Mouse (Mus musculus): ENCODE results near the gene Zfp599. TPM values are rescaled to one million over a fixed set of nuclear protein-coding genes. Genes with fewer than 3 reads are reported as not detected.
A peak's percentile ranks its signal among the peaks of the same experiment; 100 is the strongest.

Zfp599 gene
- polyA plus RNA-seq, 1 experiment from 2014 or later: 8.8 TPM

DNA sequence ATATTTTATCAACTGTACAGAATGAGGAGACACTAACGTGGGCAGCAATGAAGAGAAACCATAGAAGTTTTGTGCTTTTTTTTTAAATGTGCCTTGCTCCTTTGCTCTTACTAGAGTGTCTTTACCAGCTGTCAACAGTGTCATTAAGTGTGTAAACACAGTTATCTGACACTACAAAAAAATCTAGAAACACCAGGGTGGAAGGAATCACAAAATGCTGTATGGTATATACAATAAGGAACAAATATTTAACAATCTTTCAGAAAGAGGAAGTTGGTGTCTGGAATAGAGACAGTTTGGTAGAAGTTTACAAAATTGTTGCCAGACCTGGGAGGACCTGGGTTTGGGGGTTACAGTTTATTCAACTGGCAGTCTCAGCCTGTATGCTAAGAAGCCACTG is 1.9 kb upstream of the Zfp599 start:
- Histone ChIP-seq H3K4me2 (ENCODE audit: low read depth, low read length, severe bottlenecking) (no peak overlapping the region), H3K36me3 (ENCODE audit: control insufficient read depth, insufficient read depth, low read length) (peaks cover 3% of the 10 kb centered on the region; the same call in 1 of the 2 replicates), H3K4me1 (replicated peaks; ENCODE audit: control insufficient read depth, insufficient read depth, low read length) (no peaks in the 10 kb centered on the region), H3K27me3 (ENCODE audit: control insufficient read depth, insufficient read depth, low read length) (no peaks in the 10 kb centered on the region), H3K4me3 (ENCODE audit: low read depth, low read length) (no peak overlapping the region), H3K27ac (ENCODE audit: low read depth, low read length) (no peak overlapping the region), H3K9ac (ENCODE audit: low read length) (no peak overlapping the region), H3K9me3 (ENCODE audit: control insufficient read depth, low read length) (no peaks in the 10 kb centered on the region; the same call in 1 of the 2 replicates)
- DNase-seq (ENCODE audit: low spot score) (no peak), ATAC-seq (replicated peaks; ENCODE audit: low FRiP score) (no peak)
- 82% methylated on average over 1 of the region's 1 CpGs for WGBS

- Histone ChIP-seq H3K4me3 (ENCODE audit: low read depth, low read length) (peak overlapping the region; percentile 66), H3K9me3 (ENCODE audit: control insufficient read depth, low read length) (peaks cover 6% of the 10 kb centered on the region), H3K27me3 (ENCODE audit: control insufficient read depth, insufficient read depth, low read length) (no peaks in the 10 kb centered on the region), H3K27ac (ENCODE audit: low read depth, low read length) (no peak overlapping the region), H3K9ac (ENCODE audit: low read length) (peak overlapping the region; percentile 91), H3K36me3 (ENCODE audit: control insufficient read depth, insufficient read depth, low read length) (peaks cover 7% of the 10 kb centered on the region), H3K4me1 (replicated peaks; ENCODE audit: control insufficient read depth, insufficient read depth, low read length) (no peaks in the 10 kb centered on the region), H3K4me2 (ENCODE audit: low read depth, low read length, severe bottlenecking) (peak overlapping the region; percentile 75)
- WGBS: 29% methylated on average over 3 of the region's 3 CpGs
- ATAC-seq (replicated peaks; ENCODE audit: low FRiP score) (no peak; the same call in 1 of the 2 replicates), DNase-seq (ENCODE audit: low spot score) (no peak)
Measured at GRCm38 (mm10) chr9:22260092-22260422, 362 bp upstream of the Zfp599 start.

DNA sequence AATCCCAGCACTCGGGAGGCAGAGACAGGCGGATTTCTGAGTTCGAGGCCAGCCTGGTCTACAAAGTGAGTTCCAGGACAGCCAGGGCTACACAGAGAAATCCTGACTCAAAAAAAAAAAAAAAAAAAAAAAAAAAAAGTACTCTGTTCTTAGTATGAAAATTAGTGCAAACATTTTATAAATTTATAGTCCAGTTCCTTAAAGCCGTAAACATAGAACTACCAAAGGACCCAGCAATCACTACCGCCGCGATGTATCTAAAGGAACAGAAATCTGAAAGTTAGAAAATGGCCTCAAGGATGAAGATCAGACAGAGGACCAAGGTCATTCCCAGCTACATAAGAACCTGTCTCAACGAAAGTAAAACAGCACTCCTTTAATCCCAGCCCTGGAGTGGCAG is 911 bp downstream of the Zfp599 start:
- peaks cover 6% of the 10 kb centered on the region for H3K9me3 ChIP-seq (ENCODE audit: control insufficient read depth, low read length)
- no peaks in the 10 kb centered on the region for H3K27me3 ChIP-seq (ENCODE audit: control insufficient read depth, insufficient read depth, low read length)
- ATAC-seq (replicated peaks; ENCODE audit: low FRiP score) (no peak), DNase-seq (ENCODE audit: low spot score) (no peak)
- peaks cover 11% of the 10 kb centered on the region for H3K36me3 ChIP-seq (ENCODE audit: control insufficient read depth, insufficient read depth, low read length)
- peak overlapping the region; percentile 75 for H3K4me2 ChIP-seq (ENCODE audit: low read depth, low read length, severe bottlenecking)
- 85% methylated on average over 8 of the region's 8 CpGs for WGBS
- peak overlapping the region; percentile 66 for H3K4me3 ChIP-seq (ENCODE audit: low read depth, low read length)
- H3K4me1 ChIP-seq (replicated peaks; ENCODE audit: control insufficient read depth, insufficient read depth, low read length): no peaks in the 10 kb centered on the region
- no peak overlapping the region for H3K27ac ChIP-seq (ENCODE audit: low read depth, low read length)
- peak overlapping the region; percentile 91 for H3K9ac ChIP-seq (ENCODE audit: low read length)

DNA sequence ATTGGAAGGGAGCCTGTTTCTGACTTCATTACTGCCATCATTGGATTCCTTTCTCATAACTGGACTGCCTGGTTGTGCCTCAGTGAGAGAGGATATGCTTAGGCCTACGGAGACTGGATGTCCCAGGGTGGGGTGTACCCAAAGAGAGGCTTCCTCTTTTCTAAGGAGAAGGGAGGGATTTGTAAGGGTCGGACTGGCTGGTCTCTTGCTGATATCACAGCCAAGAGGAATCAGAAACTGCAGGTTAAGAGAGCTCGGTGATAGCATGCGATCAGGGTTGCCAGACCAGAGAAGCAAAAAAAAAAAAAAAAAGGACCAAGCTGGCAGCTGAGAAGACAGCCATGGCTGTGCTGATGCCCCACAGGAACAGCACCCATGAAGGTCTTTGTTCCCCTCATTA is 3.1 kb downstream of the Zfp599 start:
- peaks cover 26% of the 10 kb centered on the region for H3K36me3 ChIP-seq (ENCODE audit: control insufficient read depth, insufficient read depth, low read length)
- no peak overlapping the region for H3K4me3 ChIP-seq (ENCODE audit: low read depth, low read length)
- H3K4me2 ChIP-seq (ENCODE audit: low read depth, low read length, severe bottlenecking): no peak overlapping the region
- no peak for DNase-seq (ENCODE audit: low spot score)
- no peak overlapping the region for H3K27ac ChIP-seq (ENCODE audit: low read depth, low read length)
- no peak for ATAC-seq (replicated peaks; ENCODE audit: low FRiP score)
- H3K4me1 ChIP-seq (replicated peaks; ENCODE audit: control insufficient read depth, insufficient read depth, low read length): no peaks in the 10 kb centered on the region
- no peaks in the 10 kb centered on the region for H3K27me3 ChIP-seq (ENCODE audit: control insufficient read depth, insufficient read depth, low read length)
- H3K9ac ChIP-seq (ENCODE audit: low read length): no peak overlapping the region
- 95% methylated on average over 4 of the region's 4 CpGs for WGBS
- H3K9me3 ChIP-seq (ENCODE audit: control insufficient read depth, low read length): peaks cover 6% of the 10 kb centered on the region

- no peak overlapping the region for H3K4me2 ChIP-seq (ENCODE audit: low read depth, low read length, severe bottlenecking)
- no peaks in the 10 kb centered on the region for H3K27me3 ChIP-seq (ENCODE audit: control insufficient read depth, insufficient read depth, low read length)
- no peak overlapping the region for H3K9ac ChIP-seq (ENCODE audit: low read length)
- H3K4me3 ChIP-seq (ENCODE audit: low read depth, low read length): no peak overlapping the region
- H3K4me1 ChIP-seq (replicated peaks; ENCODE audit: control insufficient read depth, insufficient read depth, low read length): no peaks in the 10 kb centered on the region
- H3K9me3 ChIP-seq (ENCODE audit: control insufficient read depth, low read length): peaks cover 4% of the 10 kb centered on the region; the same call in 1 of the 2 replicates
- H3K36me3 ChIP-seq (ENCODE audit: control insufficient read depth, insufficient read depth, low read length): peaks cover 18% of the 10 kb centered on the region
- ATAC-seq (replicated peaks; ENCODE audit: low FRiP score): no peak
- no peak overlapping the region for H3K27ac ChIP-seq (ENCODE audit: low read depth, low read length)
- WGBS: 95% methylated on average over 2 of the region's 2 CpGs
- no peak for DNase-seq (ENCODE audit: low spot score)
Measured at GRCm38 (mm10) chr9:22244242-22244641, 15.5 kb downstream of the Zfp599 start.

DNA sequence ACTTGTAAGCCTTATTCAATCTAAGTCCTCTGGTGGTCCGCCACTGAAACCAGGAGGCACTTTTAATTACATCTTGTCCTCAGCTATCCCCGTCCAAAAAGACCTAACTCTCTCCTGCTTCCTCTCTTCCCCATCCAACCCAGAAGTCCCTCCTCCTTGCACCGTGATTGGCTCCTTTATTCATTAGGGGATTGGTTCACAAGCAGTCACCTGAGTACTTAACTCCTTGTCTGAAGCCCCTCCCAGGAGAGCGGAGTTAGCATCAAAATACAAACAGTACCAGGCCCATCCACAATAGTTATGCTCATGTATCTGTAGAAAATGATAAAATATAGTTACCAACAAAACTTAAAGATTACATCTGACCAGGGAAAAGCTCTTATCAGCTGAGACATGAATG is 19.7 kb downstream of the Zfp599 start:
- H3K9me3 ChIP-seq (ENCODE audit: control insufficient read depth, low read length): no peaks in the 10 kb centered on the region; the same call in 1 of the 2 replicates
- no peak for ATAC-seq (replicated peaks; ENCODE audit: low FRiP score)
- H3K4me1 ChIP-seq (replicated peaks; ENCODE audit: control insufficient read depth, insufficient read depth, low read length): no peaks in the 10 kb centered on the region
- H3K27me3 ChIP-seq (ENCODE audit: control insufficient read depth, insufficient read depth, low read length): no peaks in the 10 kb centered on the region
- no peak overlapping the region for H3K9ac ChIP-seq (ENCODE audit: low read length)
- no peak overlapping the region for H3K27ac ChIP-seq (ENCODE audit: low read depth, low read length)
- H3K4me2 ChIP-seq (ENCODE audit: low read depth, low read length, severe bottlenecking): no peak overlapping the region
- WGBS: 96% methylated on average over 4 of the region's 4 CpGs
- no peak overlapping the region for H3K4me3 ChIP-seq (ENCODE audit: low read depth, low read length)
- no peak for DNase-seq (ENCODE audit: low spot score)
- peaks cover 7% of the 10 kb centered on the region; the same call in 1 of the 2 replicates for H3K36me3 ChIP-seq (ENCODE audit: control insufficient read depth, insufficient read depth, low read length)

- H3K9ac ChIP-seq (ENCODE audit: low read length): no peak overlapping the region
- H3K36me3 ChIP-seq (ENCODE audit: control insufficient read depth, insufficient read depth, low read length): no peaks in the 10 kb centered on the region
- H3K27ac ChIP-seq (ENCODE audit: low read depth, low read length): no peak overlapping the region
- H3K4me2 ChIP-seq (ENCODE audit: low read depth, low read length, severe bottlenecking): no peak overlapping the region
- no peak for ATAC-seq (replicated peaks; ENCODE audit: low FRiP score)
- DNase-seq (ENCODE audit: low spot score): no peak
- H3K4me3 ChIP-seq (ENCODE audit: low read depth, low read length): no peak overlapping the region
- H3K27me3 ChIP-seq (ENCODE audit: control insufficient read depth, insufficient read depth, low read length): no peaks in the 10 kb centered on the region
- H3K9me3 ChIP-seq (ENCODE audit: control insufficient read depth, low read length): no peaks in the 10 kb centered on the region
- H3K4me1 ChIP-seq (replicated peaks; ENCODE audit: control insufficient read depth, insufficient read depth, low read length): no peaks in the 10 kb centered on the region
Measured at GRCm38 (mm10) chr9:22230556-22230955, 29.1 kb downstream of the Zfp599 start.

- no peak overlapping the region for H3K27ac ChIP-seq (ENCODE audit: low read depth, low read length)
- no peaks in the 10 kb centered on the region for H3K4me1 ChIP-seq (replicated peaks; ENCODE audit: control insufficient read depth, insufficient read depth, low read length)
- no peak overlapping the region for H3K9ac ChIP-seq (ENCODE audit: low read length)
- ATAC-seq (replicated peaks; ENCODE audit: low FRiP score) (no peak), DNase-seq (ENCODE audit: low spot score) (no peak)
- no peak overlapping the region for H3K4me3 ChIP-seq (ENCODE audit: low read depth, low read length)
- H3K27me3 ChIP-seq (ENCODE audit: control insufficient read depth, insufficient read depth, low read length): no peaks in the 10 kb centered on the region
- no peaks in the 10 kb centered on the region for H3K36me3 ChIP-seq (ENCODE audit: control insufficient read depth, insufficient read depth, low read length)
- H3K9me3 ChIP-seq (ENCODE audit: control insufficient read depth, low read length): no peaks in the 10 kb centered on the region
- whole genome bisulfite sequencing: 94% methylated on average over 3 of the region's 3 CpGs
- no peak overlapping the region for H3K4me2 ChIP-seq (ENCODE audit: low read depth, low read length, severe bottlenecking)
Measured at GRCm38 (mm10) chr9:22230061-22230460, 29.6 kb downstream of the Zfp599 start.

GRCm38 (mm10) chr9:22229386-22230026 is 30.2 kb downstream of the Zfp599 start:
- WGBS: 86% methylated on average over 7 of the region's 7 CpGs
- Histone ChIP-seq H3K9ac (ENCODE audit: low read length) (no peak overlapping the region), H3K27me3 (ENCODE audit: control insufficient read depth, insufficient read depth, low read length) (no peaks in the 10 kb centered on the region), H3K36me3 (ENCODE audit: control insufficient read depth, insufficient read depth, low read length) (no peaks in the 10 kb centered on the region), H3K4me2 (ENCODE audit: low read depth, low read length, severe bottlenecking) (no peak overlapping the region), H3K27ac (ENCODE audit: low read depth, low read length) (no peak overlapping the region), H3K4me3 (ENCODE audit: low read depth, low read length) (no peak overlapping the region), H3K9me3 (ENCODE audit: control insufficient read depth, low read length) (no peaks in the 10 kb centered on the region), H3K4me1 (replicated peaks; ENCODE audit: control insufficient read depth, insufficient read depth, low read length) (no peaks in the 10 kb centered on the region)
- DNase-seq (ENCODE audit: low spot score): no peak
- ATAC-seq (replicated peaks; ENCODE audit: low FRiP score): no peak
